18 mouse cellular contexts compared by ENCODE assay signal in genomic region chr10:30759360-30760147, GRCm38 (mm10). TPM values are rescaled to one million over a fixed set of nuclear protein-coding genes. Genes with fewer than 3 reads are reported as not detected.
DNase-seq lines count a peak whose midpoint lies in the region; ATAC-seq and TF ChIP-seq lines count a peak whose summit lies in the region.
"Had no signal": no experiment of that assay in that cellular context is flagged by ENCODE, and none has a peak within 500 bp of the region (broad histone marks: within the 10 kb centered on the region; RNA-seq: fewer than 3 reads in every experiment).

No protein-coding gene starts in this region.

- H3K9ac ChIP-seq in lung, embryonic 16.5 days (ENCODE audit: low read length) = no peak overlapping the region
- H3K9ac ChIP-seq in stomach, postnatal 0 days (ENCODE audit: low read length) = no peak overlapping the region
- H3K9ac ChIP-seq: embryonic facial prominence, embryonic 12.5 days; forebrain, embryonic 15.5 days; hindbrain, embryonic 14.5 days; liver, embryonic 14.5 days had no signal

- H3K4me3 ChIP-seq in lung, embryonic 16.5 days (ENCODE audit: low read length) = no peak overlapping the region
- no peak overlapping the region for H3K4me3 ChIP-seq in stomach, postnatal 0 days (ENCODE audit: low read depth, low read length)
- H3K4me3 ChIP-seq: embryonic facial prominence, embryonic 12.5 days; forebrain, embryonic 15.5 days had no signal

- H3K27ac ChIP-seq in lung, embryonic 16.5 days (ENCODE audit: low read length) = peak overlapping the region; percentile 50
- peak overlapping the region; percentile 78 for H3K27ac ChIP-seq in stomach, postnatal 0 days (replicated peaks)
- H3K27ac ChIP-seq: embryonic facial prominence, embryonic 12.5 days; forebrain, embryonic 15.5 days; hindbrain, embryonic 14.5 days; liver, embryonic 14.5 days had no signal

- H3K4me2 ChIP-seq in lung, embryonic 16.5 days (ENCODE audit: low read depth, low read length) = 0 out of 2 replicates have a peak overlapping the region, but pooled peaks have one; percentile 17
- H3K4me2 ChIP-seq in stomach, postnatal 0 days (replicated peaks; ENCODE audit: low read depth) = no peak overlapping the region
- H3K4me2 ChIP-seq: embryonic facial prominence, embryonic 12.5 days; forebrain, embryonic 15.5 days; heart, embryonic 11.5 days; hindbrain, embryonic 14.5 days had no signal

- peaks cover 16% of the 10 kb centered on the region for H3K4me1 ChIP-seq in lung, embryonic 16.5 days (replicated peaks; ENCODE audit: control insufficient read depth, insufficient read depth, low read length)
- 0 out of 2 replicates have a peak, but pooled peaks cover 5% of the 10 kb centered on the region for H3K4me1 ChIP-seq in stomach, postnatal 0 days (replicated peaks; ENCODE audit: control insufficient read depth, insufficient read depth)
- H3K4me1 ChIP-seq: embryonic facial prominence, embryonic 12.5 days; forebrain, embryonic 15.5 days had no signal

- H3K36me3 ChIP-seq in lung, embryonic 16.5 days (ENCODE audit: control insufficient read depth, insufficient read depth, low read length) = no peaks in the 10 kb centered on the region
- H3K36me3 ChIP-seq in stomach, postnatal 0 days (ENCODE audit: control insufficient read depth, insufficient read depth, low read length) = no peaks in the 10 kb centered on the region
- H3K36me3 ChIP-seq: embryonic facial prominence, embryonic 12.5 days; forebrain, embryonic 15.5 days had no signal

- H3K27me3 ChIP-seq in lung, embryonic 16.5 days (ENCODE audit: control insufficient read depth, insufficient read depth, low read depth, low read length) = no peaks in the 10 kb centered on the region
- H3K27me3 ChIP-seq in stomach, postnatal 0 days (ENCODE audit: control insufficient read depth, insufficient read depth, low read length) = no peaks in the 10 kb centered on the region
- H3K27me3 ChIP-seq: embryonic facial prominence, embryonic 12.5 days; forebrain, embryonic 15.5 days had no signal

- TF ChIP-seq CTCF in stomach, postnatal 0 days (IDR thresholded peaks at IDR 0.05; ENCODE audit: low read depth) = no peak

- peak; percentile 24; the same call in 1 of the 2 replicates for ATAC-seq in lung, embryonic 16.5 days (ENCODE audit: low read depth)
- peak; percentile 83 for ATAC-seq in stomach, postnatal 0 days (ENCODE audit: low FRiP score, low TSS enrichment)
- ATAC-seq: CD4-positive, CD25-positive, alpha-beta regulatory T cell, adult 4 months; forebrain, embryonic 15.5 days had no signal

- intact Hi-C loops in heart, postnatal 25 days (cut with DNase I) = no loop called here
- intact Hi-C loops in left cerebral cortex, postnatal 25 days (cut with DNase I) = no loop called here

- DNase-seq in heart, adult 11 months = peak; percentile 21
- DNase-seq in heart, postnatal 25 days (ENCODE audit: low spot score) = no peak
- DNase-seq in lung, postnatal 14 days = no peak
- peak; percentile 30 for DNase-seq in kidney, postnatal 10 days
- peak; percentile 54 for DNase-seq in stomach, postnatal 0 days (ENCODE audit: low spot score)
- DNase-seq in ovary, adult 18-20 months (ENCODE audit: low spot score) = no peak
- DNase-seq in left cerebral cortex, postnatal 25 days (ENCODE audit: low spot score in 2 of 2) = no peak
- DNase-seq: cerebellum, adult 9-10 months; heart, postnatal 14 days; right cerebral cortex, postnatal 25 days; thymus, adult 18-20 months had no signal

- WGBS in lung, embryonic 16.5 days = 30% methylated on average over 8 of the region's 8 CpGs
- 15% methylated on average over 8 of the region's 8 CpGs for WGBS in stomach, postnatal 0 days

- no peaks in the 10 kb centered on the region for H3K9me3 ChIP-seq in lung, embryonic 16.5 days (ENCODE audit: control insufficient read depth, low read length)
- no peaks in the 10 kb centered on the region for H3K9me3 ChIP-seq in stomach, postnatal 0 days (ENCODE audit: control insufficient read depth, low read length)
- H3K9me3 ChIP-seq: embryonic facial prominence, embryonic 12.5 days; forebrain, embryonic 15.5 days had no signal

- no peak for TF ChIP-seq EP300 in stomach, postnatal 0 days (optimal IDR thresholded peaks at IDR 0.05)

RNA-seq across cellular contexts. Expression of gene Ncoa7, which starts 43.6 kb away (rescaled TPM):
- 1 to 10 TPM; 4.2 to 5.3 TPM for total RNA-seq in heart, postnatal 25 days (2021)
- polyA plus RNA-seq in lung, embryonic 16.5 days (2015; fragmentation: Nextera tagmentation; extraction: Ambion mirVana) = 11.0 and 11.7 TPM in 2 replicates
- 11.4 and 12.2 TPM in 2 replicates for polyA plus RNA-seq in stomach, postnatal 0 days (2015; fragmentation: Nextera tagmentation; extraction: Ambion mirVana)
- total RNA-seq in left cerebral cortex, postnatal 25 days (2021) = 100 to 1,000 TPM; 106 to 111 TPM

Comparison
In these comparisons a context has a peak if more than half of its experiments do, and no peak if none do; other contexts are left out.
1. DNase-seq: peak in heart, adult 11 months (single experiment), kidney, postnatal 10 days (single experiment) and stomach, postnatal 0 days (single experiment); none in heart, postnatal 25 days (single experiment), lung, postnatal 14 days (single experiment), ovary, adult 18-20 months (single experiment) and left cerebral cortex, postnatal 25 days (0 of 2).
2. RNA of gene Ncoa7, which starts 43.6 kb away (total RNA-seq): 106 to 111 TPM in left cerebral cortex, postnatal 25 days; 4.2 to 5.3 TPM in heart, postnatal 25 days; every median in the first group is over 10 times any median in the second.